Mouse (Mus musculus): Measurements from ENCODE around the gene Vill. TPM values are rescaled to one million over a fixed set of nuclear protein-coding genes. Genes with fewer than 3 reads are reported as not detected.

Gene Vill
- polyA plus RNA-seq, 1 experiment from 2014 or later, result 15.5 TPM

DNA sequence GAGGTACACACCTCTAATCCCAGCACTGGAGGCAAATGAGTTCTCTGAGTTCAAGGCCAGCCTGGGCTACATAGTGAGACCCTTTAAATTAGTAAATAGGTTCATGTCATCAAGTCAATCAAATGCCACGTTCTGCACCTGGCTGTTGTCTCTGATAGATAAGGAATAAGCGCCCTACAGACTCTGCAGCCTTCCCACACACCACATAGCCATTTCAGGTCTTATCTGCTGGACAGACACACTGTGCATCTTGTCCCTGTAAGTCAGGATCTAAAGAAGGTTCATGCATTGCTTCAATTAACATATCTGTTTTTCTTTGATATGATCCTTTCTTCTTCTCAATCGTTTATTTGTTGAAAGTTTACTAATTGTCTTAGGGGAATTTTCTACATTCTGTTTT lies 14.0 kb upstream of the Vill start:
- Histone ChIP-seq H3K4me2 (ENCODE audit: low read depth, low read length) (no peak overlapping the region), H3K4me3 (ENCODE audit: low read depth, low read length) (no peak overlapping the region), H3K27ac (replicated peaks; ENCODE audit: low read depth, low read length) (no peak overlapping the region), H3K36me3 (replicated peaks; ENCODE audit: control insufficient read depth, insufficient read depth, low read depth, low read length) (no peaks in the 10 kb centered on the region; the same call in 1 of the 2 replicates), H3K9me3 (replicated peaks; ENCODE audit: control insufficient read depth, low read length) (no peaks in the 10 kb centered on the region), H3K27me3 (ENCODE audit: control insufficient read depth, insufficient read depth, low read length) (no peaks in the 10 kb centered on the region), H3K9ac (replicated peaks; ENCODE audit: low read length) (no peak overlapping the region), H3K4me1 (ENCODE audit: control insufficient read depth, insufficient read depth, low read length) (peaks cover 3% of the 10 kb centered on the region)
- WGBS, result 85% methylated on average over 3 of the region's 3 CpGs
- no peak for ATAC-seq (replicated peaks; ENCODE audit: insufficient number of reproducible peaks, low FRiP score, low TSS enrichment, low read depth)
- no peak for DNase-seq (ENCODE audit: low spot score)

DNA sequence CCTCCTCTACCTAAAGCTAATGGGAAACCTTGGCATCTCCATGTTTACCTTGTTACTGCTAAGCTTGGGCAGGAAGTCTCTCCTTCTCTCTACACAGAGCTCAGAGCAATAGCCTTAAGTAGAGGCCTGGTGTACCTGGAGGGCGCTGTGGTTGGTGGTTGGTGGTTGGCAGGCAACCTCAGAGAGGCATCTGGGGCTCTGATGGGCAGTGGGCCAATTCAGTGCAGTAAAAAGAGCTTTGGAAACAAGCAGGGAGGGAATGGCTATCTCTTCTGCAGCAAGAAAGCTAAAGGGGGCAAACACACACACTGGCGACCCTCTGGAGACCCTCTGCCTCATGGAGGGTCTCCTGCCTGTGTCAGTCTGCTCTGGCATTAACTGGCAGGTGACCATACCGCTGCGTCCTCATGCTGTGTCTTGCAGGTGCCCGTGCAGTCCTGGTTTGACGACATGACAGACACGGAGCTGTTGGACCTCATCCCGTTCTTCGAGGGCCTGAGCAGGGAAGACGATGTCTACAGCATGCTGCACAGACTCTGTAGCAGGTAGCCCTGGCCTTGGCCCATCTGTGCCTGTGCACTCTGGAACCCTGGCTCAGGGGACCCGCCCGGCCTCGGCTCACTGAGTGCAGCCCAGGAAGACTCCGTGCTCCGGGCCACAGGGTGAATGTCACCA lies 12.3 kb upstream of the Vill start:
- Histone ChIP-seq H3K36me3 (replicated peaks; ENCODE audit: control insufficient read depth, insufficient read depth, low read depth, low read length) (no peaks in the 10 kb centered on the region; the same call in 1 of the 2 replicates), H3K27me3 (ENCODE audit: control insufficient read depth, insufficient read depth, low read length) (no peaks in the 10 kb centered on the region), H3K9ac (replicated peaks; ENCODE audit: low read length) (no peak overlapping the region), H3K4me3 (ENCODE audit: low read depth, low read length) (no peak overlapping the region), H3K9me3 (replicated peaks; ENCODE audit: control insufficient read depth, low read length) (no peaks in the 10 kb centered on the region), H3K27ac (replicated peaks; ENCODE audit: low read depth, low read length) (no peak overlapping the region), H3K4me1 (ENCODE audit: control insufficient read depth, insufficient read depth, low read length) (no peaks in the 10 kb centered on the region), H3K4me2 (ENCODE audit: low read depth, low read length) (no peak overlapping the region)
- no peak for DNase-seq (ENCODE audit: low spot score)
- 92% methylated on average over 15 of the region's 15 CpGs for WGBS
- ATAC-seq (replicated peaks; ENCODE audit: insufficient number of reproducible peaks, low FRiP score, low TSS enrichment, low read depth), result no peak

DNA sequence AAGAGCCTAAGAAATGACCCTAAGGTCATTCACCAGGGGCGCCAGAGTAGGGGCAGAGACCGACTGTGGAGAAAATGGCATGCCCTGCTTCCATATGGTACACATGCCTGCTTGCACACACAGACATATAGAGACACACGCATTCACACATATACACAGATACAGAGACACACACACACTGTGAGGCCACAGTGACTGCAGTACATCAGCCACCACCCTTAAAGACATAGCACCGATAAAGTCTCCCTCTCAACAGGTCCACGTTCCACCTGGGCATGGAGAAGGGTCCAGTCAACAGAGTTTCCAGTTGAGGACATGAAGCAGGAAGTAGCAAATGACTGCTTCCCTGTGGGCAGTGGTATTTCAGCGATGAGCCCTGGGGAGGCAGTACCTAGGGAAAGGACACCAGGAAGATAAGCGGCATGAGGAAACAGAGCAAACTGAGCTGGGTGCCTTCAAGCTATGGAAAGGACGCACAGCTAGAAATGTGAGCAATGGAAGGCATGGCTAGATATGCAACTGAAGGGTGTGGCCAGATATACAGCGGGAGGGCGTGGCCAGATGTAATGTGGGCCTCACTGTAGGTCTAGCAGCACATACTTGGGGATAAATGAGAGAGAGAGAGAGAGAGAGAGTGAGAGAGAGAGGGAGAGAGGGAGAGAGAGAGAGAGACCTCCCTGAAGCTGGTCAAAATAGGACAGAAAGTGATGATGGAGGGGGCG lies 4.2 kb upstream of the Vill start:
- no peaks in the 10 kb centered on the region for H3K9me3 ChIP-seq (replicated peaks; ENCODE audit: control insufficient read depth, low read length)
- no peak for DNase-seq (ENCODE audit: low spot score)
- no peak overlapping the region for H3K9ac ChIP-seq (replicated peaks; ENCODE audit: low read length)
- no peaks in the 10 kb centered on the region; the same call in 1 of the 2 replicates for H3K27me3 ChIP-seq (ENCODE audit: control insufficient read depth, insufficient read depth, low read length)
- no peak overlapping the region for H3K4me3 ChIP-seq (ENCODE audit: low read depth, low read length)
- no peaks in the 10 kb centered on the region for H3K36me3 ChIP-seq (replicated peaks; ENCODE audit: control insufficient read depth, insufficient read depth, low read depth, low read length)
- WGBS, result 75% methylated on average over 11 of the region's 11 CpGs
- H3K4me2 ChIP-seq (ENCODE audit: low read depth, low read length), result no peak overlapping the region
- no peak overlapping the region for H3K27ac ChIP-seq (replicated peaks; ENCODE audit: low read depth, low read length)
- ATAC-seq (replicated peaks; ENCODE audit: insufficient number of reproducible peaks, low FRiP score, low TSS enrichment, low read depth), result no peak
- peaks cover 5% of the 10 kb centered on the region for H3K4me1 ChIP-seq (ENCODE audit: control insufficient read depth, insufficient read depth, low read length)

DNA sequence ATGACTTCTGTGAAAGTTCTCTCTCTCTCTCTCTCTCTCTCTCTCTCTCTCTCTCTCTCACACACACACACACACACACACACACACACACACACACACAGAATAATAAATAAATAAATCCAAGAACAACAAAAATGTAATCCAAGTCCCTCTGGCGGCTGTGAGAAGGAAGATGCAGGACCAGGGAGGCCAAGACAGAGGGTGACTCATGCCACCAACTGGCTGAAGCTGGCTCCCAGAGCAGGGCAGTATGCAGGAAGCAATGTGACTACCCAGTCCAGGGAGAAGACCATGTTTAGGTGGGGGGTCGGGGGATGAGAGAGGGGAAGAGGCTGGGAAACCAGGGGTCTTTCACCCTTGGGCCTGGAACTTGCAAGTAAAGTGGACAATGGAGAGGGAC lies 1.4 kb upstream of the Vill start:
- ATAC-seq (replicated peaks; ENCODE audit: insufficient number of reproducible peaks, low FRiP score, low TSS enrichment, low read depth) (no peak), DNase-seq (ENCODE audit: low spot score) (no peak)
- WGBS, result 69% methylated on average over 2 of the region's 2 CpGs
- Histone ChIP-seq H3K4me2 (ENCODE audit: low read depth, low read length) (no peak overlapping the region), H3K9ac (replicated peaks; ENCODE audit: low read length) (no peak overlapping the region), H3K4me3 (ENCODE audit: low read depth, low read length) (no peak overlapping the region), H3K36me3 (replicated peaks; ENCODE audit: control insufficient read depth, insufficient read depth, low read depth, low read length) (no peaks in the 10 kb centered on the region), H3K9me3 (replicated peaks; ENCODE audit: control insufficient read depth, low read length) (no peaks in the 10 kb centered on the region), H3K27me3 (ENCODE audit: control insufficient read depth, insufficient read depth, low read length) (no peaks in the 10 kb centered on the region; the same call in 1 of the 2 replicates), H3K27ac (replicated peaks; ENCODE audit: low read depth, low read length) (no peak overlapping the region), H3K4me1 (ENCODE audit: control insufficient read depth, insufficient read depth, low read length) (peaks cover 8% of the 10 kb centered on the region)

DNA sequence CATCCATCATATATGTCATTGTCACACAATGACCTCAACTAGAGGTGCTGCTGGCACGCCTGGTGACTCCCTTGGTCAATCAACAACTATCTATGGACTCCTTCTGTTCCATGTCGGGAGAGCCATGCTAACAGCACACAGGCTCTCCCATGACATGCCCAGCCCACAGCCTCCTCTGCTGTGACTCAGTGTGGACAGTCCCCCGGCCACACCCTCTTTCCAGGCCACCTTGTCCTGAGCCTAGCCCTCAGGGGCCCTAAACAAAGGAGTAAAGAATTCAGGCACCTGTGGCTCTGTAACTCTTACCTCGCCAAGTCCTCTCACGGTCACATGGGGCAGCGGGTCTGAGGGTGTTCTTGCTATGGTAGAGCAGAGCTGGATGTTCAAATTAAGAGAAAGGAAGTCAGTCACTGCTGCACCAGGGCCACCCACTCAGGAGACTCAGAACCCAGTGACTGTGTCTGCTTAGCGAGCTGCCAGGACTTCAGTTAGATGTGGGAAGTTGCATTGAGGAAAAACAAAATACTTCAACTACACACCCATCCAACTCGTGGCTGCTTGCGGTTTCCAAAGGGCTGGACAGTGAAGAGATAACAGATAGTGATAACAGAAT lies 1.5 kb downstream of the Vill start:
- no peak overlapping the region; the same call in 1 of the 2 replicates for H3K4me2 ChIP-seq (ENCODE audit: low read depth, low read length)
- WGBS, result 74% methylated on average over 9 of the region's 9 CpGs
- no peak overlapping the region for H3K27ac ChIP-seq (replicated peaks; ENCODE audit: low read depth, low read length)
- no peak overlapping the region for H3K4me3 ChIP-seq (ENCODE audit: low read depth, low read length)
- DNase-seq (ENCODE audit: low spot score) (no peak), ATAC-seq (replicated peaks; ENCODE audit: insufficient number of reproducible peaks, low FRiP score, low TSS enrichment, low read depth) (no peak)
- no peaks in the 10 kb centered on the region for H3K9me3 ChIP-seq (replicated peaks; ENCODE audit: control insufficient read depth, low read length)
- H3K36me3 ChIP-seq (replicated peaks; ENCODE audit: control insufficient read depth, insufficient read depth, low read depth, low read length), result no peaks in the 10 kb centered on the region
- peaks cover 8% of the 10 kb centered on the region for H3K4me1 ChIP-seq (ENCODE audit: control insufficient read depth, insufficient read depth, low read length)
- no peak overlapping the region for H3K9ac ChIP-seq (replicated peaks; ENCODE audit: low read length)
- no peaks in the 10 kb centered on the region; the same call in 1 of the 2 replicates for H3K27me3 ChIP-seq (ENCODE audit: control insufficient read depth, insufficient read depth, low read length)

DNA sequence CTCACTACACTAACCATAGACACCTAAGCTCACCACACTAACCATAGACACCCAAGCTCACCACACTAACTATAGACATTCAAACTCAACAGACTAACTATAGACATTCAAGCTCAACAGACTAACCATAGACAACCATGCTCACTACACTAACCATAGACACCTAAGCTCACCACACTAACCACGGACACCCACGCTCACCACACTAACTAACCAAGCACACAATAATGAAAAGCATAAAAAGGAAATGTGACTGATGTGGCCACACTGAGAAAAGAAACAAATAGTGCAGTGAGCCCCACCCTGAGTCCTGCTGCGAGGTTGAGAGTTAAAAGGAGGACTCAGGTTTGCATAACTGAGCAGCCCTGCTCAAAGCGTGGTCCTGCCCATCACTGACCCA lies 2.8 kb downstream of the Vill start:
- H3K9ac ChIP-seq (replicated peaks; ENCODE audit: low read length), result no peak overlapping the region
- H3K27ac ChIP-seq (replicated peaks; ENCODE audit: low read depth, low read length), result no peak overlapping the region
- ATAC-seq (replicated peaks; ENCODE audit: insufficient number of reproducible peaks, low FRiP score, low TSS enrichment, low read depth), result no peak
- H3K4me2 ChIP-seq (ENCODE audit: low read depth, low read length), result no peak overlapping the region
- DNase-seq (ENCODE audit: low spot score), result no peak
- H3K36me3 ChIP-seq (replicated peaks; ENCODE audit: control insufficient read depth, insufficient read depth, low read depth, low read length), result no peaks in the 10 kb centered on the region
- no peaks in the 10 kb centered on the region; the same call in 1 of the 2 replicates for H3K27me3 ChIP-seq (ENCODE audit: control insufficient read depth, insufficient read depth, low read length)
- H3K4me3 ChIP-seq (ENCODE audit: low read depth, low read length), result no peak overlapping the region
- WGBS, result 84% methylated on average over 4 of the region's 4 CpGs
- H3K9me3 ChIP-seq (replicated peaks; ENCODE audit: control insufficient read depth, low read length), result no peaks in the 10 kb centered on the region
- H3K4me1 ChIP-seq (ENCODE audit: control insufficient read depth, insufficient read depth, low read length), result peaks cover 8% of the 10 kb centered on the region

DNA sequence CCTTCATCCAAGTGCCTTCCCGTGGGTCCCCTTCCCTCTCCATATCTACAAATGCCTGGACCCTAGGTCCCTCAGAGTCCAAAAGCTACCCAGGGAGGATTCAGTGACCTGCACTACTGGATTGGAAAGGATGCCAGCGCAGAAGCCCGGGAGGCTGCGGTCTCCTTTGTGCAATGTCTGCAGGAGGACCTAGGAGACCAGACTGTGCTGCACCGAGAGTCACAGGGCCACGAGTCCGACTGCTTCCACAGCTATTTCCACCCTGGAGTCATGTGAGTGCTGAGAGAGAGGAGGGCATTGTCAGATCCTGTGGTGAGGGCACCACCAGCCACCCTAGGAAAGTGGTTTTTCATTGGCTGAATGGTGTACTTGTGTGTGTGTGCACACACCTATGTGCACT lies 5.7 kb downstream of the Vill start:
- 78% methylated on average over 7 of the region's 7 CpGs for WGBS
- Histone ChIP-seq H3K9me3 (replicated peaks; ENCODE audit: control insufficient read depth, low read length) (no peaks in the 10 kb centered on the region), H3K9ac (replicated peaks; ENCODE audit: low read length) (peak overlapping the region; percentile 25; the same call in 1 of the 2 replicates), H3K27me3 (ENCODE audit: control insufficient read depth, insufficient read depth, low read length) (no peaks in the 10 kb centered on the region; the same call in 1 of the 2 replicates), H3K27ac (replicated peaks; ENCODE audit: low read depth, low read length) (no peak overlapping the region), H3K4me2 (ENCODE audit: low read depth, low read length) (no peak overlapping the region), H3K4me3 (ENCODE audit: low read depth, low read length) (no peak overlapping the region), H3K36me3 (replicated peaks; ENCODE audit: control insufficient read depth, insufficient read depth, low read depth, low read length) (no peaks in the 10 kb centered on the region), H3K4me1 (ENCODE audit: control insufficient read depth, insufficient read depth, low read length) (peaks cover 3% of the 10 kb centered on the region; the same call in 1 of the 2 replicates)
- no peak for ATAC-seq (replicated peaks; ENCODE audit: insufficient number of reproducible peaks, low FRiP score, low TSS enrichment, low read depth)
- no peak for DNase-seq (ENCODE audit: low spot score)

DNA sequence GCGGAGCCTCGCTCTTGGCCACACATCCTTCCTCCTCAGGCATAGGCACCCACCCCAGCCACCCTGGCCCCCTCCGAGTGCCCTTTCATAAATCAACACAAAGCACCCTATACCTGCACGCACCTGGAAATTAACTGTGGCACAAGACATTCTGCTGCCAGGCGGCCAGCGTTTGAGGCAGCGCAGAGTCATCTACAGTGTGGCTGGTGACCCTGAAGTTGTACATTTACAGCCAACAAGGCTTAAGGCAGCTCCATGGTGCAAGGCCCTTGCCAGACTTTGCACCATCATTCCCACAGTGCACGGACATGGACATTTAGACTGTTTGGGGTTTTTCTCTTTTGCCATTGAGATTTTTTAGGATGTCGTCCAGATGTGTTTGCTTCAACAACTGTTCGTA lies 8.1 kb downstream of the Vill start:
- H3K4me3 ChIP-seq (ENCODE audit: low read depth, low read length), result no peak overlapping the region
- 90% methylated on average over 10 of the region's 10 CpGs for WGBS
- H3K27ac ChIP-seq (replicated peaks; ENCODE audit: low read depth, low read length), result no peak overlapping the region
- H3K27me3 ChIP-seq (ENCODE audit: control insufficient read depth, insufficient read depth, low read length), result no peaks in the 10 kb centered on the region
- DNase-seq (ENCODE audit: low spot score) (no peak), ATAC-seq (replicated peaks; ENCODE audit: insufficient number of reproducible peaks, low FRiP score, low TSS enrichment, low read depth) (no peak)
- no peaks in the 10 kb centered on the region; the same call in 1 of the 2 replicates for H3K4me1 ChIP-seq (ENCODE audit: control insufficient read depth, insufficient read depth, low read length)
- H3K4me2 ChIP-seq (ENCODE audit: low read depth, low read length), result no peak overlapping the region
- no peaks in the 10 kb centered on the region for H3K36me3 ChIP-seq (replicated peaks; ENCODE audit: control insufficient read depth, insufficient read depth, low read depth, low read length)
- no peaks in the 10 kb centered on the region for H3K9me3 ChIP-seq (replicated peaks; ENCODE audit: control insufficient read depth, low read length)
- no peak overlapping the region for H3K9ac ChIP-seq (replicated peaks; ENCODE audit: low read length)
